Mouse (Mus musculus): Measurements from ENCODE around the gene Ppp4r2. TPM values are rescaled to one million over a fixed set of nuclear protein-coding genes. Genes with fewer than 3 reads are reported as not detected.

The Ppp4r2 gene
- polyA plus RNA-seq, 1 experiment from 2014 or later = 25.1 TPM

GRCm38 (mm10) chr6:100868863-100869262 lies 35.4 kb downstream of the Ppp4r2 start:
- no peak overlapping the region for H3K27ac ChIP-seq (ENCODE audit: low read depth, low read length)
- no peak overlapping the region for H3K9ac ChIP-seq (ENCODE audit: low read depth, low read length)
- H3K27me3 ChIP-seq (ENCODE audit: control insufficient read depth, insufficient read depth, low read length) = no peaks in the 10 kb centered on the region
- 32% methylated on average over 5 of the region's 5 CpGs for WGBS (ENCODE audit: insufficient replicate concordance)
- H3K4me1 ChIP-seq (ENCODE audit: control insufficient read depth, insufficient read depth, low read length) = no peaks in the 10 kb centered on the region
- H3K4me3 ChIP-seq (ENCODE audit: low read depth, low read length) = no peak overlapping the region
- no peak for ATAC-seq (replicated peaks; ENCODE audit: insufficient number of reproducible peaks, low FRiP score, low TSS enrichment)
- no peak overlapping the region for H3K4me2 ChIP-seq
- 0 out of 2 replicates have a peak, but pooled peaks cover 2% of the 10 kb centered on the region for H3K36me3 ChIP-seq (ENCODE audit: control insufficient read depth, insufficient read depth, low read length)
- H3K9me3 ChIP-seq (replicated peaks; ENCODE audit: control insufficient read depth, low read length) = no peaks in the 10 kb centered on the region

GRCm38 (mm10) chr6:100869909-100870308 lies 36.5 kb downstream of the Ppp4r2 start:
- no peaks in the 10 kb centered on the region for H3K27me3 ChIP-seq (ENCODE audit: control insufficient read depth, insufficient read depth, low read length)
- no peak for ATAC-seq (replicated peaks; ENCODE audit: insufficient number of reproducible peaks, low FRiP score, low TSS enrichment)
- H3K27ac ChIP-seq (ENCODE audit: low read depth, low read length) = no peak overlapping the region
- H3K4me3 ChIP-seq (ENCODE audit: low read depth, low read length) = no peak overlapping the region
- no peak overlapping the region for H3K9ac ChIP-seq (ENCODE audit: low read depth, low read length)
- H3K9me3 ChIP-seq (replicated peaks; ENCODE audit: control insufficient read depth, low read length) = no peaks in the 10 kb centered on the region
- no peaks in the 10 kb centered on the region for H3K4me1 ChIP-seq (ENCODE audit: control insufficient read depth, insufficient read depth, low read length)
- no peak overlapping the region for H3K4me2 ChIP-seq
- H3K36me3 ChIP-seq (ENCODE audit: control insufficient read depth, insufficient read depth, low read length) = 0 out of 2 replicates have a peak, but pooled peaks cover 2% of the 10 kb centered on the region
- 87% methylated on average over 9 of the region's 9 CpGs for WGBS (ENCODE audit: insufficient replicate concordance)

GRCm38 (mm10) chr6:100873191-100873590 lies 39.8 kb downstream of the Ppp4r2 start:
- H3K9me3 ChIP-seq (replicated peaks; ENCODE audit: control insufficient read depth, low read length) = no peaks in the 10 kb centered on the region
- WGBS (ENCODE audit: insufficient replicate concordance) = 67% methylated on average over 6 of the region's 6 CpGs
- no peaks in the 10 kb centered on the region for H3K27me3 ChIP-seq (ENCODE audit: control insufficient read depth, insufficient read depth, low read length)
- H3K4me2 ChIP-seq = no peak overlapping the region
- no peak overlapping the region for H3K9ac ChIP-seq (ENCODE audit: low read depth, low read length)
- H3K27ac ChIP-seq (ENCODE audit: low read depth, low read length) = no peak overlapping the region
- no peaks in the 10 kb centered on the region for H3K36me3 ChIP-seq (ENCODE audit: control insufficient read depth, insufficient read depth, low read length)
- H3K4me1 ChIP-seq (ENCODE audit: control insufficient read depth, insufficient read depth, low read length) = no peaks in the 10 kb centered on the region
- no peak overlapping the region for H3K4me3 ChIP-seq (ENCODE audit: low read depth, low read length)
- no peak for ATAC-seq (replicated peaks; ENCODE audit: insufficient number of reproducible peaks, low FRiP score, low TSS enrichment)

- WGBS (ENCODE audit: insufficient replicate concordance) = 64% methylated on average over 20 of the region's 20 CpGs
- no peaks in the 10 kb centered on the region for H3K9me3 ChIP-seq (replicated peaks; ENCODE audit: control insufficient read depth, low read length)
- no peak for ATAC-seq (replicated peaks; ENCODE audit: insufficient number of reproducible peaks, low FRiP score, low TSS enrichment)
These were observed 42.6 kb downstream of the Ppp4r2 start for GRCm38 (mm10) chr6:100875862-100876623.

GRCm38 (mm10) chr6:100876624-100877017 lies 43.2 kb downstream of the Ppp4r2 start:
- WGBS (ENCODE audit: insufficient replicate concordance) = 79% methylated on average over 12 of the region's 12 CpGs
- H3K27me3 ChIP-seq (ENCODE audit: control insufficient read depth, insufficient read depth, low read length) = peaks cover 7% of the 10 kb centered on the region; the same call in 1 of the 2 replicates
- no peak overlapping the region for H3K27ac ChIP-seq (ENCODE audit: low read depth, low read length)
- H3K9ac ChIP-seq (ENCODE audit: low read depth, low read length) = no peak overlapping the region
- no peak for ATAC-seq (replicated peaks; ENCODE audit: insufficient number of reproducible peaks, low FRiP score, low TSS enrichment)
- H3K4me3 ChIP-seq (ENCODE audit: low read depth, low read length) = no peak overlapping the region
- no peak overlapping the region for H3K4me2 ChIP-seq
- no peaks in the 10 kb centered on the region for H3K9me3 ChIP-seq (replicated peaks; ENCODE audit: control insufficient read depth, low read length)
- no peaks in the 10 kb centered on the region for H3K4me1 ChIP-seq (ENCODE audit: control insufficient read depth, insufficient read depth, low read length)
- H3K36me3 ChIP-seq (ENCODE audit: control insufficient read depth, insufficient read depth, low read length) = no peaks in the 10 kb centered on the region

More at GRCm38 (mm10) chr6:100875862-100876623, 42.6 kb downstream of the Ppp4r2 start:
- Histone ChIP-seq H3K4me3 (ENCODE audit: low read depth, low read length) (no peak overlapping the region), H3K4me1 (ENCODE audit: control insufficient read depth, insufficient read depth, low read length) (no peaks in the 10 kb centered on the region), H3K27ac (ENCODE audit: low read depth, low read length) (no peak overlapping the region), H3K36me3 (ENCODE audit: control insufficient read depth, insufficient read depth, low read length) (no peaks in the 10 kb centered on the region), H3K27me3 (ENCODE audit: control insufficient read depth, insufficient read depth, low read length) (peaks cover 7% of the 10 kb centered on the region; the same call in 1 of the 2 replicates), H3K4me2 (no peak overlapping the region), H3K9ac (ENCODE audit: low read depth, low read length) (no peak overlapping the region)

- Histone ChIP-seq H3K9ac (ENCODE audit: low read depth, low read length) (no peak overlapping the region), H3K27ac (ENCODE audit: low read depth, low read length) (no peak overlapping the region), H3K36me3 (ENCODE audit: control insufficient read depth, insufficient read depth, low read length) (no peaks in the 10 kb centered on the region), H3K4me2 (no peak overlapping the region), H3K9me3 (replicated peaks; ENCODE audit: control insufficient read depth, low read length) (no peaks in the 10 kb centered on the region), H3K4me3 (ENCODE audit: low read depth, low read length) (no peak overlapping the region), H3K27me3 (ENCODE audit: control insufficient read depth, insufficient read depth, low read length) (peaks cover 10% of the 10 kb centered on the region), H3K4me1 (ENCODE audit: control insufficient read depth, insufficient read depth, low read length) (no peaks in the 10 kb centered on the region)
- 79% methylated on average over 13 of the region's 13 CpGs for WGBS (ENCODE audit: insufficient replicate concordance)
- no peak for ATAC-seq (replicated peaks; ENCODE audit: insufficient number of reproducible peaks, low FRiP score, low TSS enrichment)
These were observed 45.1 kb downstream of the Ppp4r2 start for GRCm38 (mm10) chr6:100878546-100878945.

GRCm38 (mm10) chr6:100879607-100880006 lies 46.2 kb downstream of the Ppp4r2 start:
- Histone ChIP-seq H3K4me3 (ENCODE audit: low read depth, low read length) (no peak overlapping the region), H3K9me3 (replicated peaks; ENCODE audit: control insufficient read depth, low read length) (no peaks in the 10 kb centered on the region)
- WGBS (ENCODE audit: insufficient replicate concordance) = 36% methylated on average over 10 of the region's 10 CpGs

GRCm38 (mm10) chr6:100881657-100882056 lies 48.2 kb downstream of the Ppp4r2 start:
- Histone ChIP-seq H3K9ac (ENCODE audit: low read depth, low read length) (no peak overlapping the region), H3K36me3 (ENCODE audit: control insufficient read depth, insufficient read depth, low read length) (no peaks in the 10 kb centered on the region), H3K9me3 (replicated peaks; ENCODE audit: control insufficient read depth, low read length) (no peaks in the 10 kb centered on the region), H3K4me1 (ENCODE audit: control insufficient read depth, insufficient read depth, low read length) (no peaks in the 10 kb centered on the region), H3K4me2 (no peak overlapping the region), H3K27me3 (ENCODE audit: control insufficient read depth, insufficient read depth, low read length) (peaks cover 10% of the 10 kb centered on the region), H3K4me3 (ENCODE audit: low read depth, low read length) (no peak overlapping the region), H3K27ac (ENCODE audit: low read depth, low read length) (no peak overlapping the region)
- no peak for ATAC-seq (replicated peaks; ENCODE audit: insufficient number of reproducible peaks, low FRiP score, low TSS enrichment)
- WGBS (ENCODE audit: insufficient replicate concordance) = 80% methylated on average over 9 of the region's 9 CpGs

More at GRCm38 (mm10) chr6:100879607-100880006, 46.2 kb downstream of the Ppp4r2 start:
- no peak overlapping the region for H3K4me2 ChIP-seq
- H3K4me1 ChIP-seq (ENCODE audit: control insufficient read depth, insufficient read depth, low read length) = no peaks in the 10 kb centered on the region
- H3K9ac ChIP-seq (ENCODE audit: low read depth, low read length) = no peak overlapping the region
- ATAC-seq (replicated peaks; ENCODE audit: insufficient number of reproducible peaks, low FRiP score, low TSS enrichment) = no peak
- H3K36me3 ChIP-seq (ENCODE audit: control insufficient read depth, insufficient read depth, low read length) = no peaks in the 10 kb centered on the region
- peaks cover 10% of the 10 kb centered on the region for H3K27me3 ChIP-seq (ENCODE audit: control insufficient read depth, insufficient read depth, low read length)
- H3K27ac ChIP-seq (ENCODE audit: low read depth, low read length) = no peak overlapping the region
